In the genomic region with DNA sequence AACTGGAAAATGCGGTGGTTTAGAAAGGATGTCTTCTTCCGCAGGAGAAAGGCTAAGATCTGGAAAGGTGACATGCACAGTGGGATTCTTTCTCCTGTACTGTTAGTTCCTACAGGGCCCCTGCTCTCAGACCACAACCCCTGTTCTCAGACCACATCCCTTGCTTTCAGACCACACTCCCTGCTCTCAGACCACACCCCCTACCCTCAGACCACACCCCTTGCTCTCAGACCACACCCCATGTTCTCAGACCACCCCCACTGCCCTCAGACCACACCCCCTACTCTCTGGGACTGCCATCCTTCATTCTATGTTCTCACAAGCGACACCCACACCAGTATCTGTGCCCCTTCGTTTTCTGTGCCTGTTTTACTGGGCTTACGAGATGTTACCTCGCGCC, we compare ENCODE assay signal across 14 mouse cellular contexts.
DNase-seq lines count a peak whose midpoint lies in the region; ATAC-seq lines count a peak whose summit lies in the region.
"Had no signal": no experiment of that assay in that cellular context is flagged by ENCODE, and none has a peak within 500 bp of the region (broad histone marks: within the 10 kb centered on the region; RNA-seq: fewer than 3 reads in every experiment).

No protein-coding gene starts in this region.

- no peak overlapping the region for H3K27ac ChIP-seq in liver, embryonic 11.5 days (ENCODE audit: low read depth, low read length)
- H3K27ac ChIP-seq: heart, adult 2 months had no signal

- H3K36me3 ChIP-seq in liver, embryonic 11.5 days (ENCODE audit: control insufficient read depth, insufficient read depth, low read length), result no peaks in the 10 kb centered on the region
- H3K36me3 ChIP-seq: G1E had no signal

- H3K9ac ChIP-seq in liver, embryonic 11.5 days (ENCODE audit: low read depth, low read length), result no peak overlapping the region

- H3K4me2 ChIP-seq in liver, embryonic 11.5 days, result no peak overlapping the region

- H3K9me3 ChIP-seq in liver, embryonic 11.5 days (ENCODE audit: control insufficient read depth, low read length), result no peaks in the 10 kb centered on the region

- ATAC-seq in liver, embryonic 11.5 days (replicated peaks; ENCODE audit: low FRiP score), result no peak
- ATAC-seq in megakaryocyte-erythroid progenitor cell, adult 5-6 weeks (replicated peaks; ENCODE audit: low FRiP score, low TSS enrichment, poor library complexity, severe bottlenecking), result peak; percentile 89

- intact Hi-C loops in heart, postnatal 25 days (cut with DNase I), result no loop called here

- DNase-seq in liver, result peak; percentile 20
- no peak for DNase-seq in liver, embryonic 11.5 days (ENCODE audit: low spot score)
- DNase-seq in ZHBTc4 (ENCODE audit: low read depth, low spot score), result peak; percentile 79
- DNase-seq in thymus, postnatal 4 days, result peak; percentile 62
- DNase-seq in adrenal gland, postnatal 4 days (ENCODE audit: low spot score in 2 of 2), result no peak
- DNase-seq in heart, postnatal 25 days (ENCODE audit: low spot score), result no peak
- no peak for DNase-seq in urinary bladder, adult 2 months (ENCODE audit: low spot score)
- DNase-seq: cerebellum, adult 8-10 months; heart, adult 2 months; heart, postnatal 14 days; kidney, postnatal 14 days; left cerebral cortex, postnatal 4 days had no signal

- no peaks in the 10 kb centered on the region for H3K4me1 ChIP-seq in liver, embryonic 11.5 days (replicated peaks; ENCODE audit: control insufficient read depth, insufficient read depth, low read length)

- WGBS in liver, embryonic 11.5 days, result 54% methylated on average over 7 of the region's 7 CpGs

- no peaks in the 10 kb centered on the region for H3K27me3 ChIP-seq in liver, embryonic 11.5 days (replicated peaks; ENCODE audit: control insufficient read depth, insufficient read depth, low read length)

- no peak overlapping the region for H3K4me3 ChIP-seq in liver, embryonic 11.5 days (ENCODE audit: low read depth, low read length)
- H3K4me3 ChIP-seq: heart, adult 2 months had no signal

Comparison
In these comparisons a context has a peak if more than half of its experiments do, and no peak if none do; other contexts are left out.
1. DNase-seq: peak in liver (single experiment), ZHBTc4 (single experiment) and thymus, postnatal 4 days (single experiment); none in liver, embryonic 11.5 days (single experiment), adrenal gland, postnatal 4 days (0 of 2), heart, postnatal 25 days (single experiment) and urinary bladder, adult 2 months (single experiment).